Mouse (Mus musculus) embryonic stem cell, embryonic (primary cell): Measurements from ENCODE around the gene Dcaf11.

Experiments
- CTCF ChIA-PET, 4 experiments: fragments of 300-600 bp in 2 of 4; fragments of 350-600 bp in 2 of 4; sonication (Branson Sonifier 250); formaldehyde crosslinking; loops; one replicate each; lab custom pipeline; 2022; ENCODE audit warnings: inconsistent platforms in 2 of 4; lab: Charles Lee
- POLR2A ChIA-PET, 4 experiments: fragments of 300-600 bp in 2 of 4; fragments of 350-600 bp in 2 of 4; sonication (Branson Sonifier 250); formaldehyde crosslinking; loops; one replicate each; lab custom pipeline; 2022; ENCODE audit warnings: antibody characterized with exemption in 4 of 4, inconsistent platforms in 1 of 4; lab: Charles Lee

Dcaf11 gene

DNA sequence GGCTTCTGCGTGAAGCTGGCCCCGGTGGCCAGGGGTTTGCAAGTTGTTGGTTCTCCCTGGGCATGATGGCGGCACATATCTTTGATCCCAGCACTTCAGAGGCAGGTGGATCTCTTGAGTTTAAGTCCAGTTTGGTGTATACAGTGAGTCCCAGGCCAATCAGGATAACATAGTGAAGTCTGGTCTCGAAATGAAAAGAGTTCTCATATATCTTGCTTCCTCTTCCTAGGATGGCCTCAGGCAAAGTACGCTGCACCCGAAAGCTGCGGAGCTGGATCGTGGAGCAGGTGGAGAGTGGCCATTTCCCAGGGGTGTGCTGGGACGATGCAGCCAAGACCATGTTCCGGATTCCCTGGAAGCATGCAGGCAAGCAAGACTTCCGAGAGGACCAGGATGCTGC, 45.0 kb downstream of the Dcaf11 start:
- ChIA-PET CTCF (interaction anchor here (0.7 to 1.6 kb wide), 11 partner anchors 11 to 427 kb away, joined by 3 to 7 read pairs (median 4); partner anchors contain the start of genes Dhrs4 (in 1 of the 4), Emc9 (in 1 of the 4), Rabggta (in 1 of the 4) and Rec8 (in 1 of the 4)), POLR2A (interaction anchor here (0.5 to 5.6 kb wide), 29 partner anchors 13 to 295 kb away, joined by 3 to 53 read pairs (median 4); partner anchors contain the start of genes A730061H03Rik (in 3 of the 4), Gmpr2 (in 2 of the 4), Nedd8 (in 2 of the 4) and Psme2 (in 2 of the 4))

DNA sequence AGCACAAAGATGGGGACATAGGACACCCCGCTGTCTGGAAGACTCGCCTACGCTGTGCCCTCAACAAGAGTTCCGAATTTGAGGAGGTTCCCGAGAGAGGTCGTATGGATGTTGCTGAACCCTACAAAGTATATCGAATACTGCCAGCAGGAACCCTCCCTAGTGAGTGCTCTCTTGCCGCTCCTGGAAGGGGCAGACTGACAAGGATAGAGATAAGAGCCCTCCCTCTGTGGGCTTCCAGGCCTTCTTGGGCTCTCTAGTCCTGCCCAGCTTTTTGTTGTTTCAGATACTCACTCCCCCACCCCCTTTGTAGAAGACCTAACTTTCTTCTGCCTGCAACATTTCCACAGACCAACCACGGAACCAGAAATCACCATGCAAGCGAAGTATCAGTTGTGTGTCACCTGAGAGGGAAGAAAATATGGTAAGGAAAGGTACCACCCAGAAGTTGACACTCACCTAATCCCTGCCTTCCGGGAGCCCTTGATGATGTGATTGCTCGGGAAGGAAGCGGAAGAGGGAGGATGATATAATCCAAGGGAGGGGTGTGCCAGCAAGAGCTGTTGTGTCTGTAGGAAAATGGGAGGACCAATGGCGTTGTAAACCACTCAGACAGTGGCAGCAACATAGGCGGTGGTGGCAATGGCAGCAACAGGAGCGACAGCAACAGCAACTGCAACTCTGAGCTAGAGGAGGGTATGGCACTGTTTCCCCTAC, 46.1 kb downstream of the Dcaf11 start:
- POLR2A ChIA-PET: interaction anchor here in 3 of 4 experiments (0.6 to 5.6 kb wide), 15 partner anchors 8 to 75 kb away, joined by 3 to 53 read pairs (median 4); partner anchors contain the start of genes A730061H03Rik (in 2 of the 3), Psme2 (in 2 of the 3), Rec8 (in 2 of the 3) and Rnf31 (in 2 of the 3)
- CTCF ChIA-PET: interaction anchor here in 2 of 4 experiments (0.5 to 1.6 kb wide), 2 partner anchors 428 to 1201 kb away, joined by 3 to 4 read pairs; no protein-coding TSS in a partner anchor

DNA sequence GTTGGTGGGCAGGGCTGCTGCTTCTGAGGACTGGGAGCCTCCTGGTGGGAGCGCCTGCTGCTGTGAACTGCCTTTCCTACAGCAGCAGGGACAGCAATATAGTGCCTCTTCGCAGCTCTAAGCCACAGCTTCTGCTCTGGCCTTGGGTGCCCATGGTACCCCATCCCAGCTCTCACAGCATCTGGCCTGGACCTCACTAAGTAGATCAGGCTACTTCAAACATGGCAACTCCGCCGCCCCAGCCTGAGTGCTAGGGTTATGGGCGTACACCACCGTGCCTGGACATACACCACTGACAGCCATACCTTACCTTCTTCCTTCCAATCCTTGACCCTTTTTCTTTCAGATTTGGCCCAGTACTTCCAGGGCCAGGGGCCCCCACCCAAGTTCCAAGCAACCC, 48.5 kb downstream of the Dcaf11 start:
- ChIA-PET POLR2A (interaction anchor here in 2 of 4 experiments (0.8 to 3.5 kb wide), 6 partner anchors 10 to 53 kb away, joined by 3 to 24 read pairs (median 14); partner anchors contain the start of genes Psme2 (in 2 of the 2), Rec8 (in 2 of the 2) and Rnf31 (in 2 of the 2)), CTCF (interaction anchor here in 2 of 4 experiments (0.6 to 0.8 kb wide), 2 partner anchors 9 to 106 kb away, joined by 3 to 4 read pairs; partner anchors contain the start of gene Rec8 (in 1 of the 2))

DNA sequence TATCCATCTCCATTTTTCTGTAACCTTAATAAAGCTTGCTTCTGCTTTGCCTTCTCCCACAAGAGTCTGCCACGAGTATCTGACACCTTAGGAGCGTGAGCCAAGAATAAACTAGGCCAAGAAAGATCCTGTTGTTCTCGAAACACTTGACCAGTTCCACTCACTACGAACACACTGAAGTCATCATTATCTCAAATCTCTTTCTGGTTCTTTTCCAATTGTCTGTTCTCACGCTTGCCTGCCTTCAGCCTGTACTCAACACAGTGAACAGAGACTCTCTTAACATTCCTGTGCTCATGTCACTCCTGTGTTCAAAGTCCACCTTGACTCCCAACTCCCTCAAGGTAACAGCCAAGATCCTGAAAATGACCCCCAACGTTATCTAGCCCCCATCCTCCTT, 53.5 kb downstream of the Dcaf11 start:
- ChIA-PET CTCF (no interaction called here), POLR2A (interaction anchor here in 2 of 4 experiments (0.6 to 1.7 kb wide), 5 partner anchors 10 to 30 kb away, joined by 3 to 5 read pairs (median 3); partner anchors contain the start of gene Tm9sf1 (in 2 of the 2))

DNA sequence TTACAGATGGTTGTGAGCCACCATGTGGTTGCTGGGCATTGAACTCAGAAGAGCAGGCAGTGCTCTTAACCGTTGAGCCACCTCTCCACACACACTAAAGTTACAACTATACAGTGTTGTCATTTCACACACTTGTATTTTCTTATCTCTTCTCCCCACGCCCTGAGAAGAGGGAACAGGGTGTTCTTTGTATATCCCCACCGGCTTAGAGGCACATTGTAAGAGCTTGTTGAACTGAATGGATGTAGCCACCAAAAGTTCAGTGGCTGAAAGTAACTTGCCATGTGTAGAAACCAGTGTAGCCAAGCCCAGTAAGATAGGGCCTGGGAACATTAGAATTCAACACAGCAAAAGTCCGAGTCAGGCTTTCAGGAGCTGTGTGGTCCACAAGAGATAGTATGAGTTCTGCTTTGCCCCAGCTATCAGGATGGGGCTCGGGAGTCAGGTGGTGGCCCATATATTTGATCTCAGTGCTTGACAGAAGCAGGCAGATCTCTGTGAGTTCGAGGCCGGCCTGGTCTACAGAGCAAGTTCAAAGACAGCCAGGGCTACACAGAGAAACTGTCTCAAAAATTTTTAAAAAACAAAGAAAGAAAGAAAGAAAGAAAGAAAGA, 54.9 kb downstream of the Dcaf11 start:
- ChIA-PET POLR2A (interaction anchor here in 2 of 4 experiments (0.8 to 1.5 kb wide), 2 partner anchors 29 to 60 kb away, joined by 3 read pairs; partner anchors contain the start of gene Tm9sf1 (in 1 of the 2)), CTCF (interaction anchor here in 1 of 4 experiments (1.2 kb wide), 1 partner anchor 23 kb away, joined by 3 read pairs; the partner anchor contains the start of genes Psme2 and Rnf31)

DNA sequence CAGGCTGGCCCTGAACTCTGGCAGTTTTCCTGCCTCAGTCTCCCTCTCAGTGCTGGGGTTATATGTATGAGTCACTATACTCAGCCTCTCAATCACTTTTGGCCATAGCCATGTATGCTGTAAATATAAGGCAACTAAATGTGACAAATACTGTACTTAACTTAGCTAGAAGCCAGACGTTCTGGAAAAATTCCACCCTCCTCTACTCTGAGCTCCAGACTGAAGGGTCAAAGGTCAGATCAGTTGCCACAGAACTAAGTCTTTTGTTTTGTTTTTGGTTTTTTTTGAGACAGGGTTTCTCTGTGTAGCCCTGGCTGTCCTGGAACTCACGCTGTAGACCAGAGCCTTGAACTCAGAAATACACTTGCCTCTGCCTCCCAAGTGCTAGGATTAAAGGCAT, 56.1 kb downstream of the Dcaf11 start:
- POLR2A ChIA-PET: interaction anchor here in 1 of 4 experiments (1.1 to 1.4 kb wide), 2 partner anchors 25 to 106 kb away, joined by 3 to 4 read pairs; partner anchors contain the start of genes Psme2 and Rnf31
- CTCF ChIA-PET: interaction anchor here in 2 of 4 experiments (0.6 to 0.7 kb wide), 4 partner anchors 15 to 587 kb away, joined by 3 read pairs; no protein-coding TSS in a partner anchor

DNA sequence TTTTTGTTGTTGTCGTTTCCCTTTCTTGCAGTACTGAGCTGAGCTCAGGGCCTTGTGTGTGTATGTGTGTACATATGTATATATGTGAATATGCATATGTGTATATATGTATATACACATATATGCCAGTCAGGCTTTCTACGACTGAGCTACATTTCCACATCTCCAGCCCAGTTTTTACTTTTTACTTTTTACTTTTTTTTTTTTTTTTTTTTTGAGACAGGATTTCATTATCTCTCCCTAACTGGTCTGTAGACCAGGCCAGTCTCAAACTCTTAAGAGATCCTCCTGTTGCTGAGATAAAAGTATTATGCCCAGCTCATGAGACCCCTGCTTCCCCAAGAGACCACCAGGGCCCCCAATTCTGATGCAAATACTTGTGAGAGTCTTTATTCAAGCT, 57.0 kb downstream of the Dcaf11 start:
- ChIA-PET CTCF (interaction anchor here in 3 of 4 experiments (0.5 to 2.5 kb wide), 8 partner anchors 12 to 127 kb away, joined by 3 to 9 read pairs (median 4); partner anchors contain the start of gene Mdp1 (in 1 of the 3)), POLR2A (interaction anchor here in 3 of 4 experiments (0.6 to 2.9 kb wide), 38 partner anchors 9 to 1386 kb away, joined by 3 to 24 read pairs (median 5); partner anchors contain the start of genes Psme2 (in 3 of the 3), A730061H03Rik (in 2 of the 3), Rabggta (in 2 of the 3) and Rnf31 (in 2 of the 3))

DNA sequence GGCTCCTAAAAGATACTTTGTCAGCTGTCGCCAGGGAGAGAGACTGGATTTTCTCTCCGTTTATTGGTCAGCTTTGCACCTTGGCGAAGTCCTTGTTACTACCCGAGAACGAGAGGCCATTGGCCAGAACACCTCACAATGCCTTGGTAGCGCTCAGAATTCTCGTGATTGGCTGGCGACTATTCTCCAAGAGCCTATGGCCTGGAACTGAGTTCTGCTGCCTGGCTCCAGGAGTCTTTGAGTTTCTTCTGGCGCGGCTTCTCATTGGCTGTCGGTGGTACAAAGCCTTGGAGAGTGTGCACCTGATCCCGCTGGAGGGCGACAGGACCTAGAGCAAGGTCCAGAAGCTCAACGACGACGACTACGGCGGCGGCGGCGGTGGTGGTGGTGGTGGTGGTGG, 58.0 kb downstream of the Dcaf11 start, which contains the start of gene Rec8:
Gene Rec8, plus strand, starts transcription at position 216 of the 400 bp plus-strand sequence.
- POLR2A ChIA-PET: interaction anchor here (0.6 to 2.9 kb wide), 50 partner anchors 8 to 1923 kb away, joined by 3 to 24 read pairs (median 5); partner anchors contain the start of genes A730061H03Rik (in 3 of the 4), Mdp1 (in 3 of the 4), Psme2 (in 3 of the 4) and Dcaf11 (in 2 of the 4)
- CTCF ChIA-PET: interaction anchor here (0.5 to 2.5 kb wide), 20 partner anchors 9 to 248 kb away, joined by 3 to 9 read pairs (median 4); partner anchors contain the start of genes Psme2 (in 2 of the 4), Rnf31 (in 2 of the 4), A730061H03Rik (in 1 of the 4) and Mdp1 (in 1 of the 4)

DNA sequence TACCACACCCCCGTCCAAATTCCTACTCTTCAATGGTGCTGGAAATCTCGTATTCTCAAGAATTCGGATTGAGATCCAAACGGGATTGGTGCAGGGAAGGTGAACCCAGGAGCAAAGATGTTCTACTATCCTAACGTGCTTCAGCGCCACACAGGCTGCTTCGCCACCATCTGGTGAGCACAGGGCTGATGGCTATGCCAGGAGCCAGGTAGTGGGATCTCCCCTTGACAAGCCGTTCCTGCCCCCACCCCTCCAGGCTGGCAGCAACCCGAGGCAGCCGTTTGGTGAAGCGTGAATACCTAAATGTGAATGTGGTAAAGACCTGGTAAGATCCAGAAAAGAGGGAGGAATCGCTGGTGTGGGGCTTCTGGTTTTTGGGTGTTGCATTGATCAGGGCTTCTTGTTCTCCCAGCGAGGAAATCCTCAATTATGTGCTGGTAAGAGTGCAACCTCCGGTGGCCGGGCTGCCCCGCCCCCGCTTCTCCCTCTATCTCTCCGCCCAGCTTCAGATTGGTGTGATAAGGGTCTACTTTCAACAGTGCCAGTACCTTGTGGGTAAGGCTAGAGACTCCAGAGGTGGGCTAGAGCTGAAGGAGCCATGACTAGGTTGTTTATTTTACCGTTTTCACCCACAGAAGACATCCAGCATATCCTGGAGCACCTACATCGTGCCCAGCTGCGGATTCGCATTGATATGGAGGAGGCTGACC, 58.8 kb downstream of the Dcaf11 start:
- POLR2A ChIA-PET: interaction anchor here (0.5 to 2.9 kb wide), 35 partner anchors 9 to 291 kb away, joined by 3 to 24 read pairs (median 5); partner anchors contain the start of genes A730061H03Rik (in 3 of the 4), Dcaf11 (in 2 of the 4), Mdp1 (in 2 of the 4) and Pck2 (in 2 of the 4)
- CTCF ChIA-PET: interaction anchor here in 3 of 4 experiments (0.5 to 2.5 kb wide), 10 partner anchors 8 to 141 kb away, joined by 3 to 9 read pairs (median 4); partner anchors contain the start of genes Psme2 (in 2 of the 3), Rnf31 (in 2 of the 3) and A730061H03Rik (in 1 of the 3)
